Mouse (Mus musculus): ENCODE results near the gene Cebpg.

Gene Cebpg

GRCm38 (mm10) chr7:35054286-35054685 is 2.1 kb downstream of the Cebpg start:
- DNase-seq (ENCODE audit: low spot score in 2 of 2) = no peak

DNA sequence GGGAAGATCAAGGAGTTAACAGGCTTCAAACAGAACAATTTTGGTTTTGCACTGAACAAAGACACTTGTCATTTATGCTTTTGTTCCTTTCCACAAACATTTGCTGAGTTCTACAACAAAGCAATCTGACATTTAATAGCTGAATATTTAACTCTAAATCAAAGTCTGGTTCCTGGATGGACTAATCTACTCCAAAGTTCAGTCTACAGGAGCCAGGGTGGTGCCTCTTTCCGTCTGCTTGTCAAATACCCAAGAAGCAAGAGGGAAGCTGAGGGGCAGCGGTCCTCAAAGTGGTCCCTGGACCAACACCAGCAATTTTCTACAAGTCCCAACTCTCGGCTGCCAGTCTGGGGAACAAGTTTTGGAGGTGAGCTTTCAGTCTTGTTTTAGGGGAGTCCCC is 3.2 kb downstream of the Cebpg start:
- no peak for DNase-seq (ENCODE audit: low spot score in 2 of 2)

DNA sequence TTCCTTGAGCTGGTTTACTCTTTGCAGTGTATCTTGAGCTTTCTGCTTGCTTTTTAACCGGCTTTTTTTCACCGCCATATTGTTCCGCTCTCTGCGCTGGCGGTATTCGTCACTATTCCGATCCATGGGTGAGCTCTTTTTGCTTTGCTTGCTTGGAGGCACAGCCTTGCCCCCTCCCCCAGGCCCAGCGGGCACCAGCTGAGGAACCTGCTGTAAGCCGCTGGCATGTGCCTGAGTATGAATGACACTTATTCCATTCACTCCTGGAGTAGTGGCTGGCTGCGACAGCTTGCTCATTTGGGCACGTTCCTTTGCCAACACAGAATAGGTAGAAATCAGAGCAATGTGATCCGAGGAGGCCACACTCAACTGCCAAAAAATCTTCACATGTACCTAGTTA is 5.8 kb downstream of the Cebpg start:
- no peak for DNase-seq (ENCODE audit: low spot score in 2 of 2)

DNA sequence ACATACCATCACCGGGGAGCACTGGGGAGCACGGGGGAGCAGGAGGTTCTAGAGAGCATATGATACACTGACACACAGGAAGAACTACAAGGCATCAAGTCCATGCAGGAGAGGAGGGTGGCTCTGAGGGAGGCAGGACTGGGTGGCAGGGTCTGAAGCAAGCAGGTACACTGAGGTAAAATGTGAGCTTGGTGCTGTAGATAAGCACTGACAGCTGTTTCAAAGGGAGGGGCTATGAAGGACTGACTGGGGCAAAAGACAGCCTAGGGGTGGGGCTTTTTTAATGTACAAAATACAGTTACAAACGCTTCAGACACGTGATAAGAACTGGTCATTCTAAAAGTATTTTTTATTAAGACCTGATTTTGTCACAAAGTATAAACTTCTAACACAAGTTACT is 10.3 kb downstream of the Cebpg start:
- no peak for DNase-seq (ENCODE audit: low spot score in 2 of 2)

DNA sequence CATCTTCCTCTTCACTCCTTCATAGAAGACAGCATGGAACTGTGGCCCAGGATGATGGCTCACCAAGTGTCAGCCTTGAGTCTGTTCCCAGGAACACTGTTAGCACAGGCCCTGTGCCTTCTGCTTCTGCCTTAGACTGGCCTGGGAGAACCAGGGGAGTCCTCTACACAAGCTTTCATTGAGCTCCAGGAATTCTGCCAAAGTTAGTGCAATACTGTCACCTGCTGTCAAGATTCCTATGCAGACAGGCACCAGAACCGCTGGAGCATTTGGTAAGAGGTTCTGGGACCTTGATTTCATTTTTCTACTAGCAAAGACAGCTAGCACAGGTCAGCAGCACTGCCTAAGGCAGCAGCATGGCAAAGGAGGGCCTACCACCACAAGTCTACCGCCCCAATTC is 11.7 kb downstream of the Cebpg start:
- no peak for DNase-seq (ENCODE audit: low spot score in 2 of 2)

- no peak for DNase-seq (ENCODE audit: low spot score in 2 of 2)
Observed at GRCm38 (mm10) chr7:35043266-35043817, 13.0 kb downstream of the Cebpg start.

GRCm38 (mm10) chr7:35042759-35043217 is 13.6 kb downstream of the Cebpg start:
- peak in 1 of 2 experiments; percentile 74 for DNase-seq (ENCODE audit: low spot score in 2 of 2)

DNA sequence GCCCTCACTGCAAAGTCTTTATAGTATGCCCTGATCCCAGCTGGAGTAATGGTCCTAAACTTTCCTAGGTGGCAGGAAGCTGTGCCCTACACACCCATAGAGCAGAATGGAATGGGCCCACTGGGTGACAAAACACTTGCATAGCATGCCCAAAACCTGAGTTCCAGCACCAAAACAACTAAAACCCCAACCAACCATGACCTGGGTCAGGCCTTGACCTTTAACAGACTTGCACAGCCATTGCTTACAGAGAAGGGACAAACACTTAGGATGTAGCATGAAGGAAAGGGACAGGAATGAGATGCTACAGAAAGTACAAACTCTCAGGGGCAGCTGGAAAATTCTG is 14.2 kb downstream of the Cebpg start:
- no peak for DNase-seq (ENCODE audit: low spot score in 2 of 2)

- DNase-seq (ENCODE audit: low spot score in 2 of 2) = peak in 1 of 2 experiments; percentile 75
Observed at GRCm38 (mm10) chr7:35041286-35042208, 14.8 kb downstream of the Cebpg start.

- no peak for DNase-seq (ENCODE audit: low spot score in 2 of 2)
Observed at GRCm38 (mm10) chr7:35040176-35040972, 16.0 kb downstream of the Cebpg start.

GRCm38 (mm10) chr7:35037408-35037807 is 19.0 kb downstream of the Cebpg start:
- no peak for DNase-seq (ENCODE audit: low spot score in 2 of 2)

DNA sequence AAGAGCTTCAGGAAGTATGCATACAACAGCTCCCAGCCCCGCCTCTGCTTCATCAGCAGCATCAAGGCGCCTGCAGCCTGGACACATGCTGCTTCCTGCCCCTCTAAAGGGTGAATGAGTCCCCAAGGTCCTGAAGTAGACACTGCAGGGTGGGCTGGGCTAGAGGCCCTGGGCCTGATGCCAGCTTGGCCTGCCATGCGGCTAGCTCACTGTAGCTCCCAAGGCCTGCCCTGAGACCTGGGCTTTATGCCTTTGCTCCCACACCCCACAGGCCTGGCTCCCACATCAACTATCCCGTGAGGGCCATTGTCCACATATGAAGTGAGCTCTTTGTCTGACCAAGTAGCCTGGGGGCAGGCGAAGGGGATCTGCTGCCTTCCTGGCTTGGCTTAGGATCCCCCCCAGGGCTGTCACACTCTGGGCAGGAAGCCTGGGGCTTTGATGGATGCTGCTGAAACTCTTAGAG is 20.1 kb downstream of the Cebpg start:
- no peak for DNase-seq (ENCODE audit: low spot score in 2 of 2)

- no peak for DNase-seq (ENCODE audit: low spot score in 2 of 2)
Observed at GRCm38 (mm10) chr7:35035565-35035964, 20.8 kb downstream of the Cebpg start.

DNA sequence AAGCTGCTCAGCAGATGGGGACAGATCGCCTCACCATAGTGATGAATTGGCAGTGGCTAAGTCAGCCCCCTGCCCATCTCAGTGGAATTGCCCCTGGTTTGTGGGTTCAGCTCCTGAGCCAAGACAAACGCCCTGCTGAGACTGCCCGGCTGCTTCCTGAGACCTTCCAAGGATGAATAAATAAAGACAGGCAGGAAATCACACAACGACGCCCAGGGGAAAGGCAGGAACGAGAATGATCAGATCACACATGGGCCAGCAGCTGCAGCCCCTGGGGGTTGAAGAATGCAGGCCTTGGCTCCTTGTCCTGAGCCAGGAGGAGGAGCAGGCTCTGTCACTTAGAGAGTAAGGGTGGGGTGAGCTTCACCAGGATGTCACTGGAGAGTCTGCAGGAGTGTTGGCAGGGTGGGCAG is 21.2 kb downstream of the Cebpg start:
- no peak for DNase-seq (ENCODE audit: low spot score in 2 of 2)

GRCm38 (mm10) chr7:35030567-35030966 is 25.8 kb downstream of the Cebpg start:
- DNase-seq (ENCODE audit: low spot score in 2 of 2) = no peak

DNA sequence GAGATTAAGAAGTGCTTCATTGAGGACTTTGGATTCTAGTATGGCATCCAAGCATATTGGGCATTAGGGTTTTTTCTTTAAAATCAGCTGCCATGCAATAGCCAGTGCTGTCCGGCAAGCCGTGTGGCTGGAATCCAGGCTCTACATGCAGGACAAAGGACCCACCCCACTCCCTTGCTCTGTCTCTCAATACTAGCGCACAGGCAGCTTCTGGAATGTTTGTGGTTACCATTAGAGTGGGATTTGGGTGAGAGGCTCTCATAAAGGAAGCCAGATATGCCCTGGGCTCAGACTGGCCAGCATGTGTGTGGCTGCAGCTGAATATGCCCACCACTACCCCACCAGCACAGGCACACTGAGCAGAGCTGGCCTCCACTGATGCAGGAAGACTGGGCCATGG is 26.7 kb downstream of the Cebpg start:
- DNase-seq (ENCODE audit: low spot score in 2 of 2) = no peak

GRCm38 (mm10) chr7:35029228-35029627 is 27.1 kb downstream of the Cebpg start:
- no peak for DNase-seq (ENCODE audit: low spot score in 2 of 2)

DNA sequence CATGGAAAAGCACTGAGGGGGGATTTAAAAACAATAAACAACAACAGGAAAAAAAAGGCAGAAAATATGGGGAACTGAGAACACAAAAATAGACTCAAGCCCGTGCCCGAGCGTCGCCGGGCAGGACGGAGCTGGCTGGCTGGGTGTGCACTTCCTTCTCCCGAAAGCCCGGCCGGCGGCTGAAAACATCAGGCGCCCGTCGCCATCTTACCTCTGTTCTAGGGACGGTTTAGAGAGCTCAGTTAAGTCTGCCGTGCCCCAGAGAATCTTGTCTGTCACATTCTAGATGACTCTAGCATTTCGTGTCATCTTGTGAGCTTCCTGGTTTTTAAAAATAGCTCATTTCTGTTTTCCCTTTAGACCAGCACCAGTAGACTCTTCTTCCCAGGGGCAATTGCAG is 27.8 kb downstream of the Cebpg start:
- DNase-seq (ENCODE audit: low spot score in 2 of 2) = no peak

GRCm38 (mm10) chr7:35027801-35028420 is 28.5 kb downstream of the Cebpg start:
- no peak for DNase-seq (ENCODE audit: low spot score in 2 of 2)

GRCm38 (mm10) chr7:35026838-35027291 is 29.5 kb downstream of the Cebpg start:
- no peak for DNase-seq (ENCODE audit: low spot score in 2 of 2)

GRCm38 (mm10) chr7:35026276-35026630 is 30.1 kb downstream of the Cebpg start:
- DNase-seq (ENCODE audit: low spot score in 2 of 2) = no peak

Data from urinary bladder, postnatal 36 days (tissue).